Mouse (Mus musculus): Measurements from ENCODE around the gene Btnl1. TPM values are rescaled to one million over a fixed set of nuclear protein-coding genes. Genes with fewer than 3 reads are reported as not detected.
A peak's percentile ranks its signal among the peaks of the same experiment; 100 is the strongest.

Gene Btnl1
- total RNA-seq (2017): not detected in 2 replicates

DNA sequence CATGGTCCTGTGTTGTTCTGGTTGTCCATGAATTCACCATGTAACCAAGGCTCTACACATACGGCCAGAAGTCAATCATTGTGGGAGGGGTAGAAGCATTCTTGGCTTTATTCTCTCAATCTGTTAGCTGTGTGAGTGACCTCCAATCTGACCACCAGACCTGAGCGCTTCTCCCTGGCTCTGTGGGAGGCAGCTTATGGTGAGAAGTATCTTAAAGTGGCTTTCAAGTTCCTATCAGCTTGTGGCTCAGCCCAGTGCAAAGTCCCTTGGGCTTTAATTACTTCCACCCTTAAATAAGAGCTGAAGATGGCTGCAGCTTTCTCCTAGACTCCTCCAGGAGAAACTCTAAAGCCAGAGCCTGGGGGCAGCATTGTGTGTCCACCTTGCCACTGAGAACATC, at the start of gene Btnl1:
TSS of gene Btnl1 (plus strand) at position 286 of the 400 bp plus-strand sequence.
- no peak for ATAC-seq (replicated peaks; ENCODE audit: low read depth, poor library complexity, severe bottlenecking)

DNA sequence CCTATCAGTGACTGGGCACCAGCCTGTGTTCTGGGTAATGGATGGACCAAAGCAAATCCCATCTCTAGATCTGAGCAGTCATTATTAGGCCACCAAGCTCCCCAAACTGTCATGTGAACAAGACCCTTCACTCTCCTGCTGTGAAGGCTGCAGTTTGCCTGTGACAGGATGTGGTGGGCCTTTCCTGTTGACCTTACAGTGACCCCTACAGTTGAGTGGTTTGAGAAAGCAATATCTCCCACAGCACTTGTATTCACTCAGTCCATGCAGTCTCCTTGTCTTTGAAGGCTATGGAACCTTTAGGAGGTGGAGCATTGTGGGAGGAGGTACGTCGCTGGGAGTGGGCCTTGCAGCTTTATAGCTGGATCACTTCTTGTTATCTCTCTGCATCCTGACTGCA, 47.1 kb upstream of the Btnl1 start:
- ATAC-seq (replicated peaks; ENCODE audit: low read depth, poor library complexity, severe bottlenecking): peak; percentile 88

DNA sequence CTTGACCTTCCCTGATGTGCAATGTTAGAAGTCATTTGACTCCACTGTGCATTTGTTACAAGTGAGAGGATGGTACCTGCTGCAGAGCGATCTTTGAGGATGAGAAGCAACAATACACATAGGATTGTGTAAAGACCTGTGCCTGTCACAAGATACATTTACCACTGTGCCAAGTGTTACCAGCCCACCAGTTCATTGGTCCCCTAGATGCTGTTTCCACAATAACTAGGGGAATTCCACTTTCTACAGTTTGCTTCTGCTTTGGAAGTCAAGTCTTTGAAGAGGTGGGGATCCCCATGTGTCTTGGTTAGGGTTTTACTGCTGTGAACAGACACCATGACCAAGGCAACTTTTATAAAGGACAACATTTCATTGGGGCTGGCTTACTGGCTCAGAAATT, 45.7 kb upstream of the Btnl1 start:
- ATAC-seq (replicated peaks; ENCODE audit: low read depth, poor library complexity, severe bottlenecking): no peak

DNA sequence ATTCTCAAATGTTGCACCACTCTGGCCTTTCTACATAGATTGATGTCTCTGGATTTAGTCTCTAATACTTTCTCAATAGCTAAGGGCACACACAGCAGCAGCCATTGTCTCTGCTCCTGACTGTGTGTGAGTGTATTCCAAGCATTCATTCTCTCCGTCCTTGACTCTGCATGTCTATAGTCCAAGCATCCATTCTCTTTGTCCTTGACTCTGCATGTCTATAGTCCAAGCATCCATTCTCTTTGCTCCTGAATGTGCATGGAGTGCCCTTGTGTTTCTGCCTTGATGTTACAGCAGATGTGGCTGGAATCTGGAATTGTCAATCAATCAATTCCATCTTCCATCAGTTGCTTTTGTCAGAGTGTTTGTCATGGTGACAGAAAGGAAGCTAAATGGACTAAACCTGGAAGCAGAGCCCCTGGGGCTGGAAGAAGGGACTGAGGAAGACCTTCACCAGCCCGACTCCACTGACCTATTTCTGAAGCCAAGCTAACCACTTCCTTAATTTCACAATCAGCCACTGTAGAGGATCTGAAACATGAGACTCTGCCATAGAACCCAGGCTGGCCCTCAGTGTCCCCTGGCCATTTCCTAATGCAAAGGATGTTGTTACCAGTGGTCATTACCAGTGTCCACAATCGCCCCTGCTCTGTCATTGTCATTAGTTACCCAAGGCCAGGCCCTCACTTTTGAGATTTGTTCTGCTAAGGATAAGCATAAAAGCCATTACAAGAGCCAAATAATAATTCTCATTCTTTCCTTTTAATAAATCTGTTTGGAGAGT, 36.1 kb upstream of the Btnl1 start:
- peak; percentile 85 for ATAC-seq (replicated peaks; ENCODE audit: low read depth, poor library complexity, severe bottlenecking)

DNA sequence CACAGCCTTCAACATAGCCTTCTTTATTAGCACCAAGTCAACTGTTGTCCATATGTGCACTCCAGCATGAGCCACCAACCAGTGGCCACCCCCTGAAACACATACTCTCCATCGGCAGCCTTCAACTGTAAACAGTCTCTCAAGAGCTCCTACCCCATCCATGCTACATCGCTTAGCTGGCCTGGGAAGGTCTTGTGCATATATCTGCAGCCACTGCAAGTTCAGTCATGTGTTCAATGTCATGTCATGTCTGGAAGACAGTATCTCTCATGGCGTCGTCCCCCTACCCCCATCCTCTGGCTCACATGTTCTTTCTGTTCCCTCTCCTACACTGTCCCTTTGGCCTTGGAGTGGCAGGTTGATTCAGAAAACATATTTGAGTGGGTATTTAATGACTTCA, 32.0 kb upstream of the Btnl1 start:
- no peak for ATAC-seq (replicated peaks; ENCODE audit: low read depth, poor library complexity, severe bottlenecking)

DNA sequence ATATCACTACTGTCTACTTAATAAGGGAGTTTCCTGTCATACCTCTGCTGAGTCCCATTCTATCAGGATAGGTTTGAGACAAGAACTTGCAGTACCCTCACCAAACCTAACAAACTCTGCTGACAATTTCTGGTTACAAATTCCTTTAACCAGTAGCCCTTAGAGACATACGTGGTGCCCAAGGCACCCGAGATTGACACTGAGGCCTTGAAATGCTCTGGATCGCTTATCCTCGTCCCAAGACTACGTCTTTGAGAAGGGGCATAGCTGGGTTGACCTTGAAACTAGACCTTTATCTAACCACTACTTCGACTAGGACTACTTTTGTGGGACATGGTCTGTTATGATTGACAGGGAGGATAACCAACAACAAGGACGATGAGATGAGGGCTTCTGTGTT, 31.4 kb upstream of the Btnl1 start:
- ATAC-seq (replicated peaks; ENCODE audit: low read depth, poor library complexity, severe bottlenecking): no peak

DNA sequence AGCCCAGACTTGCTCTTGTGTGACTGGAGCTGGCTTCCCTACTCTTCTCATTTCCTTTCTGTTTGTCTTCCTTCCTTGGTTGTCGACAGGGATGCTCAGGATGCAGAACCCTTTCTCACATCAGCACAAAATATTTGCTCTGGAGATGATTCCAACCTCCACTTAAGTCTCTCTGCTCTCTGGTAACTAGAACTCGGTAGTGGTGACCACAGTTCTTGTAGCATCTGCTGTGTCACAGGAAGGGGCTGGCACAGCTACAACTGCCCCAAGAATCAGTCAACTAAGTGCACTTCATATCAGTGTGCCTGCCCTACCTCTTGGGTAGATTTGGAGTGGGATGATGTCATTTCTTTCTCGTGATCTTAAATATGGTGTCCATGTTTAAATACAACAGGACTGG, 30.9 kb upstream of the Btnl1 start:
- ATAC-seq (replicated peaks; ENCODE audit: low read depth, poor library complexity, severe bottlenecking): peak; percentile 56

DNA sequence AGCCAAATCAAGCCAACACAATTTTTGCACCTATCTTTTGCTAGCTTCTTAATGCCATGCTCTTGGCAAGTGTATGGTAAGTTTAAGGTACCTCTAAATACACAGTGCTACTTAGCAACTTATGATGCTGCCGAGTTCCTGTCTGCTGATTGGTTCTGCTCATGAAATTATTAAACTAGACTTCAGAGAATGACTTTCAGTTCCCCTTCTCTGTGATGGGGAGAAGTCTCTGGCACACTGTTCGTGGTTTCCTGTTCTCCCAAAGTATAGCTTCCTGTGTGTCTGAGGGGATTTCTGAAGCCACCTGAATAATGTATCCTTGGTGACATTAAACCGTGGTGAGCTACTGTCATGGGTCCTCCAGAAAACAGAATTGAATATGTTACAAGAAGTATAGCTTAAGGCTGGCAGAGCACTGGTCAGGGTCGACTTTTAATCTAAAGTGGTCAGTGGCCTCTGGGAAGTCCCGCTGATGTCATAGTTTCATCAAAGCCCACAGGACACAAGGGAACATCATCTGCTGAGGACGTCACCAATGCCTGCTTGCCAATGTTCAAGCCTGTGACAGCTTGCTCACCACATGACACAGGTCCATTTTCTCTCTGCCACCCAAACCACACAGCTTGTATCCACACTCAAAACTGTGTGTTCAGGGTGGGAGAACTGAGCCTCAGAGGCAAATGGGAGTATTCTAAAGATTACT, 29.2 kb upstream of the Btnl1 start:
- ATAC-seq (replicated peaks; ENCODE audit: low read depth, poor library complexity, severe bottlenecking): peak; percentile 85

DNA sequence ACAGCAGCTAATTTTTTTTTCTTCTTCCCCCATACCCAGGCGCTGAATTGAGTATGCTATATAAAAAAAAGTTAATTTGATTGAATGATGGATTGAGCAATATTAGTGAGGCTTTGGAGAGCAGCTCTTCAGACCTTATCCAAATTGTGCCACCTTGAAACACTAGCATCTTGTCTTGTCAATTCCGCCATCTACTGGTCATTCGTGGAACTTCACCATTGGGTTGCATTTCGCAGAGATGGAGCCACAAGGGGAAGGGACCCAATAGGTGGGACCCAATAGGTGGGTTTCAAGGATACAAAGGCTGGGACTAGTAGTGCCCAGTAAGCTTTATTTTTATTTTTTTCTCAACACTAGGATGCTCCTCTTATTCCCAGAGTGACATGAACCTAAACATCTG, 27.5 kb upstream of the Btnl1 start:
- peak; percentile 62 for ATAC-seq (replicated peaks; ENCODE audit: low read depth, poor library complexity, severe bottlenecking)

DNA sequence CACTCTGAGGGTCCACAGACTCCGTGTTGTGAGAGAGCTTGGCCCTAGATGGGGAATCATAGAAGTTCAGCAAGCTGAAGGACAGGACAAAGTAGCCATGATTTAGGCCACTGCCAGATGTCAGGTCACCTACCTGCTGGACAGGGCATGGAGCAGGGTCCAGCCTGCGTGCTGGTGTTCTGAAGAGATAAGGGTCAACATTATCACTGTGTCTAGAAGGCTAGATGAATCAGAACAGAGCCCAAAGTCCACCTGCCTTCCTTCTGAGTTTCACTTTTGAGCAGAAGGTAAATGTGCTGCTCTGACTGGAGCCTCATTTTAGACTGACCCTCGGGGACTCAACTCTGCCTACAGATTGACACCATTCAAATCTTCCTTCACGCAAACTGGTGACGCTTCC, 22.4 kb upstream of the Btnl1 start, which contains the start of gene Btnl2:
TSS of gene Btnl2 (plus strand) at position 284 of the 400 bp plus-strand sequence.
- ATAC-seq (replicated peaks; ENCODE audit: low read depth, poor library complexity, severe bottlenecking): 0 out of 2 replicates have a peak, but pooled peaks have one; percentile 15

DNA sequence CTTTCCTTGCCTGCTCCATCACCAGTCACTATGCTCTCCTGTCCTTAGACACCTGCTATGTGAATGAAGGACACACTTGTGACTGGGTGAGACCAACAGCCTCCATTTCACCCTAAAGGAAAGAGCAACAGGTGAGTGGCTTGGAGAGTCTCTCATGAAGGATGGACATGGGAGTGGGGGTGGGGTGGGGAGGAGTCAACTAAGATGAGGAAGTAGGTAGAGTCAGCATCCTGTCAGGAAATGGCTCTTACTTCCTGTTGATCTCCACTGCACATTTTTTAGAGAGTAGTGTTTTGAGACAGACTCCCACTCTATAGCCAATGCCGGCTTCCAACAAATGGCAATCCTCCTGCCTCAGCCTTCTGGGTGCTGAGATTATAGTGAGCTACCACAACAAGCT, 22.0 kb upstream of the Btnl1 start:
- peak; percentile 47 for ATAC-seq (replicated peaks; ENCODE audit: low read depth, poor library complexity, severe bottlenecking)

DNA sequence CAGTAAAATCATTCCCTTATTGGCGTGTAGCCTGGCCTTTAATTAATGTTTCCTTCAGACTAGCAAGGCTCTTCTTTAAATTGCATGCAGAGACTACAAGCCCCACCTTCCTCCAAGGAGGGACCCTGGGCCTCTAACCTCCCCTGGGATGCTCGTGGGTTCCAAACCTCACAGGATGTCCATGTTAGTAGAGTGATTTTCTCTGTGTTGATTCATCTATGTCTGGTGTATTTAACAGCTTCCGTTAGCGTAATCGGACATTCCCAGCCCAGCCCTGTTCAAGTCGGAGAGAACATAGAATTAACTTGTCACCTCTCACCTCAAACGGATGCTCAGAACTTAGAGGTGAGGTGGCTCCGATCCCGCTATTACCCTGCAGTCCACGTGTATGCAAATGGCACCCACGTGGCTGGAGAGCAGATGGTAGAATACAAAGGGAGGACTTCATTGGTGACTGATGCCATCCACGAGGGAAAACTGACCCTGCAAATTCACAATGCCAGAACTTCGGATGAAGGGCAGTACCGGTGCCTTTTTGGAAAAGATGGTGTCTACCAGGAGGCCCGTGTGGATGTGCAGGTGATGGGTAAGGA, 13.9 kb upstream of the Btnl1 start:
- ATAC-seq (replicated peaks; ENCODE audit: low read depth, poor library complexity, severe bottlenecking): no peak

DNA sequence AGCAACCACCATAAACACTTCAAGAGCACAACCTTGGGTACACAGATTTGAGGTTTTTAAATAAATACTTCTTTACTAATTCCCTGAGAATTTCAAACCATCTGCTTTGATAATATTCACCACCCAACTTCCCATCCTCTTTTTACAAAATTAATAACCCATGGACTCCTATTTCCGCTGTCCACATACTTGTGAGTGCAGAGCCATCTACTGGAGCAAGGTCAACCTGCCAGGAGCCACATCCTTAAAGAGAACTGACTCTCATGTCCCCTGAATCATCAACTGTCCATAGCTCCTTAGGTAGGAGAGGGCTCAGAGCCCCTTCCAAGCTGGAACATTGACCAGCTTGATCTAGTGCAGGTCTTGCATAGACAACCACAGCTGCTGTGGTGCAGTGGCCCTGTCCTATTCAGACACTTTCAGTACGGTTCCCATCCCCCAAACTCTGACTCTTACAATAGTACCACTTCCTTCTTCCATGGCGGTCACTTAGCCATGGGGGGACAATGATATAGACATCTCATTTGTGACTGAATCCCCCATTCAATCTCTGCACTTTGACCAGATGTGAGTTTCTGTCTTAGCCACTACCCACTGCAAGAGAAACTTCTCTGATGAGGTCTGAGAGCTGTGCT, 13.1 kb upstream of the Btnl1 start:
- no peak for ATAC-seq (replicated peaks; ENCODE audit: low read depth, poor library complexity, severe bottlenecking)

DNA sequence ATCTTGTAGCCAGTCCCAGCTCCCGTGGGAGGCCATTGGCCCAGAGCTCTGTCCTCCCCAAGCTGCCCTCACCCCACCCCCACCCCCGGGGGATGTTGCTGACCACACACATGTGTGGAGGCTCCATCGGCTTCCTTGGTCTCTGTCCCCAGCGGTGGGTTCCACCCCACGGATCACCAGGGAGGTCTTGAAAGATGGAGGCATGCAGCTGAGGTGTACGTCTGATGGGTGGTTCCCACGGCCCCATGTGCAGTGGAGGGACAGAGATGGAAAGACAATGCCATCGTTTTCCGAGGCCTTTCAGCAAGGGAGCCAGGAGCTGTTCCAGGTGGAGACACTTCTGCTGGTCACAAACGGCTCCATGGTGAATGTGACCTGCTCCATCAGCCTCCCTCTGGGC, 11.9 kb upstream of the Btnl1 start:
- ATAC-seq (replicated peaks; ENCODE audit: low read depth, poor library complexity, severe bottlenecking): no peak

DNA sequence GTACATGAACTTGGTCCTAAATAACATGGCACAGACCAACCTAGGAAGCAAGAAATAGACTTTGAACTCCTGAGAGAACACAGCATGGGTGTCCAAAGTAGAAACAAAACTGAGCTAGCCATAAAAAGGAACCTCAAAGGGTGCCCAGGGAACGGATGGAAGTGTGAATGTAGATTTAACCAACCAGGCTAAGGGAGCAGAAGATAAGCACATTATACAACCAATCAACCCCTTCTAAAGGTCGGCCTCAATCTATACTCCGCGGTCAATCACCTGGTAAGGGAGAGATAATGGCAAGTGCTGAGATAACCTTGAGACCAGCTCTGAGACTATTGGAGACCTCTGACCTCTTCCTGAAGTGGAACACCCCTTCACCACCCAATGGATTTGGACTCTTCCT, 6.4 kb upstream of the Btnl1 start:
- no peak for ATAC-seq (replicated peaks; ENCODE audit: low read depth, poor library complexity, severe bottlenecking)

DNA sequence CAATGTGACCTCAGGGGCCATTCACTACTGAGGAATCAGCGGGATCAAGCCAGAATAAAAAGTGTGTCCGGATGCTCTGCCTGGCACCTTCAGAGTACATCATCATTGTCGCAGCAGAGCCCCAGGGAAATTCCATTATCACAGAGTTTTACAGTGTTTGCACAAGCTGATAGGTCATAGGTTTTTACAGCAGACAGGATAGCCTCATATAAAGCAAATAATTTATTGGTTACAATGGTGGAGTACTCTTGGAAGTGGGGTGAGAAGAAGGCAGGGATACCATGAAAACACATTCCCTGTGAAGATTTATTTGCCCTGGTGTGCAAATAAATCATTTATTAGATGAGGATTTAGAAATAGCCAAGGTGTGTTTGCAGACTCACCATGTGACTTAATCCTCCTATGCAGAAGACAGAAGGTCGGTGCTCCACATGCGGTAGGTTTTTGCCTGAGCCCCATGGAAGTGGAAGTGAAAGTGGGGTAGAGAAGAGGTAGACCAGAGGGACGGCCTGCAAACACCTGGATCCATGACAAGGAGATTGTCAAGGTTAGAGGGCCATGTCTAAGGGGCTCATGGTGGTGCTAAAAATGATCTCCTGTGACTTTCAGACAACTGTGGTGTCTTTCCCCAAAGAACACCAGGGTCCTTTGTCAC, 3.8 kb upstream of the Btnl1 start:
- no peak for ATAC-seq (replicated peaks; ENCODE audit: low read depth, poor library complexity, severe bottlenecking)

DNA sequence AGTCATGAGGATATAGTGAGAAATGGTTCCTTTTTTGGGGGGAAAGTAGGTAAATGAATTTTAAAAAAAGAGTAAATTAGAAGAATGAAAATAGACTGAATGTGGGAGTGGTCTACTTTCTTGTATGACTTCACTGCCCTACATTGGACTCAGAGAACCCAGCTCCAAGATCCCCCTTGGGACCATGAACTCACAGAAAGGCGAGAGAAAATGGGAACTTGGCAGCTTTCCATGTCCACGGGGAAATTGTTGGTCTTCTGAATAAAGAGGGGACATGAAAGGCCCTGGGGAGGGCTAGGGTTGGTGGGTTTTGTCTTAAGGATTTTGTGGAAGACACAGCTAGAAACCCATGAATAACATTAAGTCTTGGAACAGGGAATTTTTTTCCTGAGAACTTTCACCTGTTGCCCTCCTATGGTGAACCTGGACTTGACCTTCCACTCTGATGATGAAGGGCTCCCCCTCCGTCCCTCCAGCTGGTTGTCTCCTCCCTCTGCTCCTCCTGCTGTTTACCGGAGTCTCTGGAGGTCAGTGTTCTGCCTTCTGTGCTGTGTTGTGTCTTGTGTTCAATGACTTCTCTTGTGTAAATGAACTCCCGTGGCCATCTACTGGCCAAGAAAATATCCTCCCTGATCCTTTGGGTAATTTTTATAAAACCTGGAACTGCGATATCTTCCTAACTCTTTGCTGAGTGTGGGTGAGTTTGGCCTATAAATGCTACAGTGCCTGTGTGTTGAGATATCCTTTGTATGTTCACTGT, 698 bp downstream of the Btnl1 start:
- ATAC-seq (replicated peaks; ENCODE audit: low read depth, poor library complexity, severe bottlenecking): peak; percentile 13; the same call in 1 of the 2 replicates

DNA sequence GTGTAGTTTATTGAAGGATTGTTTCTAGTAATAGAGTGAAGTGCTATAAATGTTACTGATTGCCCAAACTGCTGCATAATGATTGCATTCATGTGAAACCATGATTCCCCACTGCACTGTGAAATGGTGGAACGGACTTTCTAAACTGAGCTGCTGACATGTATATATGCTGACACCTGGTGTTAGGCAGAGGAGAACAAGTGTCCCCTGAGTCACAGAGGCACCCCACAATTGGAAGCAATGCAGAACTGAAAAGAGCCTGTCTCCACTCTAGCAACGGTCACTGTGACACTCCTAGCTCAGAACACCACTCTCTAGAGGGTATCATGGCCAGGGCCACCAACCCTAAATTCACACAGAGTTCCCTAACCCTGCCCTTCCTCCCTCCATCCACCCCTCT, 1.8 kb downstream of the Btnl1 start:
- no peak for ATAC-seq (replicated peaks; ENCODE audit: low read depth, poor library complexity, severe bottlenecking)

DNA sequence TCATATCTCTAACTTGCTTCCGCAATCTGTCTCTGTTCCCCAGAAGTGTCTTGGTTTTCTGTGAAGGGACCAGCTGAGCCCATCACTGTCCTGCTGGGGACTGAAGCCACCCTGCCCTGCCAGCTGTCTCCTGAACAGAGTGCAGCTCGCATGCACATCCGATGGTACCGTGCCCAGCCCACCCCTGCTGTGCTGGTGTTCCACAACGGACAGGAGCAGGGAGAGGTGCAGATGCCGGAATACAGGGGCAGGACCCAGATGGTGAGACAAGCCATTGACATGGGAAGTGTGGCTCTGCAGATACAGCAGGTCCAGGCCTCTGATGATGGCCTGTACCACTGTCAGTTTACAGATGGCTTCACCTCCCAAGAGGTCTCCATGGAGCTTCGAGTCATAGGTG, 2.5 kb downstream of the Btnl1 start:
- no peak for ATAC-seq (replicated peaks; ENCODE audit: low read depth, poor library complexity, severe bottlenecking)

DNA sequence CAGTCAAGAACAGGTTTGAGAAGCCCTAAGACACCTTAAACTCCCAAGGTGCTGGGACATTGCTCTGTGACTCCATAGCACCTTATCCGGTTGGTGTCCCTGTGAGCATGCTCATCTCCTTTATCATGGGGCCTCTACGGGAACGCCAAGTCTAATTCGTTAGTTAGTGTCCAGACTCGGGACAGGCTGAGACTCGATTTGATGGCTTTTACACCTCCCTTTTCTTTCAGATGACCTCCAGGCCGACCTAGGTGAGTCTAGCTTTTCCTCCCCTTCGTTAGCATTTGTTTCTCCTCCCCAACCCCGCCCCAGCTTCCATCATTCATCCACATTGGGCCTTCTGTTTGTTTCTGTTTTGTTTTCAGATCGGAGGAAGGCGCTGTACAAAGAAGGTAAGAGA, 4.9 kb downstream of the Btnl1 start:
- no peak for ATAC-seq (replicated peaks; ENCODE audit: low read depth, poor library complexity, severe bottlenecking)
